Mouse (Mus musculus): ENCODE results near the gene Cpne9.
"Not testable (repeated sequence)": the region's sequence is repeated elsewhere in the genome, so short reads cannot be mapped to it uniquely, and the experiment has no call there.

Gene Cpne9

DNA sequence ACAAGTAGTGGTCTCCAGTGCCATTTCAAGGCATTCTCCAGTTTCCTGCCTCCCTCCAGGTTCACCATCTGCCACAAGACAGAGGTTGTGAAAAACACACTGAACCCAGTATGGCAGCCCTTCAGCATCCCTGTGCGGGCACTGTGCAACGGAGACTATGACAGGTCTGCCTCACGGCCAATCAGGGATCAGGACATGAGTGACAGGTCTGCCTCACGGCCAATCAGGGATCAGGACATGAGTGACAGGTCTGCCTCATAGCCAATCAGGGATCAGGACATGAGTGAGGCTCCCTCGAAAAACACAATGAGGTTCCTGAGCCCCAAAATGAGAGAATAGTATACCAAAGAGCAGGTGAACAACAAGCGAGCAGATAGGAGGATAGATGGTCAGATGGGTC lies 8.2 kb downstream of the Cpne9 start:
- peak; percentile 26 to 36 for DNase-seq

DNA sequence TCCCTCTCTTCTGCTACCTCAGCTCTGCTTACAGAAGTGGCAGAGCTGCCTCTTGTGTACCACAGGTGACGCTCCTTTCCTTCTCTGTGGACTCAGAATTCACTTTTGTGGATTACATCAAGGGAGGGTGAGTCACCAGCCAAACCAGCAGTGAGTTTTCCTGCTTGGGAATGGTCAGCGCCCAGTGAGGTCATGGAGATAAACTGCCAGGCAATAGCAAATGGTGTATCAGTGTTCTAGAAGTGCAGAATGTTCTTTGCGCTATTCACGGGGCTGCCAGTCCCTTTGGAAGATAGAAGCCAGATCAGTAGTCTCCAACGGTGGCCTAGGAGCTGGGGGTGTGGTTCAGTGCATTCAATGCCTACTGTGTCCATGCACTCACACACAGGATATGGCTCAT lies 10.8 kb downstream of the Cpne9 start:
- DNase-seq, result no peak

DNA sequence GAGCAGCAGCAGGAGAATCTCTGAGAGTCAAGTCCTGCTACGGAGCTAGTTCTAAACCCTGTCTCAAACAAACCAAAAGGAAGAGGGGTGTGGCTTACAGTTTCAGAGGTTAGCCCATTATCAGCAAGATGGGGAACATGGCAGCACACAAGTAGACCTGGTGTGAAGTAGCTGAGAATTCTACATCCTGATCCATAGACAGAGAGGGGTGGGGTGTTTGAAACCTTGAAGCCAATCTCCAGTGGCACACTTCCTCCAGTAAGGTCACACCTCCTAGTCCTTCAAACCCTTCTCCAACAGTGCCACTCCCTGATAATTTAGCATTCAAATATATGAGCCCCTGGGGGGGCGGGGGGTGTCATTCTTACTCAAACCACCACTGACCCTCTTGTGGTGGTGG lies 13.9 kb downstream of the Cpne9 start:
- DNase-seq, result no peak

DNA sequence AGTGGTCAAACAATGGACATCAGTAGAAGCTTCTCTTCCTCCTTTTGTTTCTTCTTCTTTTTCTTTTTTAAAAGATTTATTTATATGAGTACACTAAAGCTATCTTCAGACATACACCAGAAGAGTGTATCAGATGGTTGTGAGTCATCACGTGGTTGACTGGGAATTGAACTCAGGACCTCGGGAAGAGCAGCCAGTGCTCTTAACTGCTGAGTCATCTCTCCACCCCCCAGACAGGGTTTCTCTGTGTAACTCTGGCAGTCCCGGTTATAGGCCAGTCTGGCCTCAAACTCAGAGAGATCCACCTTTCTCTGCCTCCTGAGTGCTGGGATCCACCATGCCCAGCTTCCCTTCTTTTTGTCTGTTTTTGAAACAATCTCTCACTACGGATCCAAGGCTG lies 14.5 kb downstream of the Cpne9 start:
- DNase-seq, result no peak

DNA sequence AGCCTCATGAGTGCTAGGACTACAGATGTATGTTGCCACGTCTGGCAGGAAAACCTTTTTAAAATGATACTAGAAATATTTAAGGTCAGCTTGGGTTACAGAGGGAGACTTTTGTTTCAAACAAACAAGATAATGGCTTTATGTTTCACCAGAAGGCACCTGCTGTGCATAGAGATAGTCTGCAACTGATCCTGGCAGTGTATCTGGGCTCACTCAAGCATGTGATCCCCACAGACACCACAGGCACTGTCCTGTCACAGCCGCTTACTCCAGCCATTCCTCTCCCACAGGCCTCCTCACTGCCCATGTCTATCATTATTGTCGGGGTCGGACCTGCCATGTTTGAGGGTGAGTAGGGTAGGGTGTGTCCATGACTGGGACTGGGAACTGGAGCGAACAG lies 19.2 kb downstream of the Cpne9 start:
- DNase-seq, result no peak

DNA sequence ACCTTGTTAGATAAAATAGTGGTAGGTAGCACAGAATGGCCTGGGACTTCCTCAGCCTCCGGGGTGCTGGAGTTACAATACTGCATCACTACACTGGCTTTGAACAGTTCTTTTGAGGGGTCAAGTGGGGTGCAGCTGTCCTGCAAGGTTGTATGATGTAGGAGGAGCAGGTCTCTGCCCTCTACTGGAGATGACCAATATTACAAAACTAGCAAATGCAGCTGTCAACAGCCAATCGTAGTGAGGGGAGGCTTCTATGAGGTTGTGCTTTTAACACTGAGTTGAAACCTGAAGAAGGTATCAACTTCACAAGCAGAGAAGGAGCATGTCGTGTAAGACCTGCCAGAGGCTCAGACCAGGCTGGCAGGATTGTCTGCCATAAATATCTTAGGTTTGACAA lies 20.2 kb downstream of the Cpne9 start:
- DNase-seq, result peak; percentile 30 to 53

DNA sequence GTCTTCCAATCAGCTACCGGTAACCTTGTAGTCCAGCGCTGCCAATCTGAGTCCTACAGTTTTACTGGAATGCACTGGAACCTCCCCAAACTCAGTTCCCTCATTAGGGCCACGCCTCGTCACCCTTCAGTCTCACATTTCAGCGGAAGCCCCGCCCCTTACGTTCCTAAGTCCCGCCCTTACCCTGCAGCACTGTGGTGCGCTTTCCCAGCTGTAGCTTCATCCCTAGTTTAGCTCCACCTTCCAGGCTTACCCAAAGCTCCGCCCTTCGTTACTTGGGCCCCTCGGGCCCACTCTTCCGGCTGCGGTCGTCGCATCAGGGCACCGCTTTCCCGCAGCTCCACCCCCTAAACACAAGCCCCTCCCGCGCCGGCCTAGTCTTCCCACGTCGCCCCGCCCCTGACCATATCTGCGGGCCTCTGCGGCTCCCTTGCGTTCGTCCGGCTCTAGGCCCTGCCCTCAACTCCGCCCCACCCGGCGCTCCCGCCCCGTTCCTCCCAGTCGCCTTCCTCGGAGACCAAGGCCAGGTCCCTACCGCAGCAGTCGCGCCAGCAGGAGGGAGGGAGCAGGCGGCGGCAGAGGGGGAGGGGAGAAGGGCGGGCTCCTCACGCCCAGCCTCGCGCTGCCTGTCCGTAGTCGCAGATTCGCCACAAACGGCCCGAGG lies 24.3 kb downstream of the Cpne9 start:
- DNase-seq, result peak; percentile 98 to 99

DNA sequence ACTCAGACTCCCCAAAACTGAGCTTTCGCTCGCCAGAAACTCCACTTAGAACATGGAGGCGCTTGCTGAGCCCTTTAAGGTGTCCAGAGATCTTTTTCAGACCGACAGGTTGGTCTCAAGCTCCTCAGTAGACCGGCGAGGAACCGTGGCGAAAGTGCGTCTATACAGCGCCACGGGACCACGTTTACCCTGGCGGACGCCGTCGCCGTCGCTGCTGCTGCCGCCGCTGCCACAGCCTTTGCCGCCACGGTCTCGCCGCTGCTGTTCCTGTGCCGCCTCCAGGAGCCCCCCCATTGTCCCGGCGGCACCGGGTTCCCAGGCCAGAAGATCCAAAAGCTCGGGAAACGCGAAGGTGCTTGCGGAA lies 24.9 kb downstream of the Cpne9 start, which contains the start of gene Brpf1:
Gene Brpf1, plus strand, starts transcription at position 152 of the 364 bp plus-strand sequence.
- DNase-seq, result no peak

DNA sequence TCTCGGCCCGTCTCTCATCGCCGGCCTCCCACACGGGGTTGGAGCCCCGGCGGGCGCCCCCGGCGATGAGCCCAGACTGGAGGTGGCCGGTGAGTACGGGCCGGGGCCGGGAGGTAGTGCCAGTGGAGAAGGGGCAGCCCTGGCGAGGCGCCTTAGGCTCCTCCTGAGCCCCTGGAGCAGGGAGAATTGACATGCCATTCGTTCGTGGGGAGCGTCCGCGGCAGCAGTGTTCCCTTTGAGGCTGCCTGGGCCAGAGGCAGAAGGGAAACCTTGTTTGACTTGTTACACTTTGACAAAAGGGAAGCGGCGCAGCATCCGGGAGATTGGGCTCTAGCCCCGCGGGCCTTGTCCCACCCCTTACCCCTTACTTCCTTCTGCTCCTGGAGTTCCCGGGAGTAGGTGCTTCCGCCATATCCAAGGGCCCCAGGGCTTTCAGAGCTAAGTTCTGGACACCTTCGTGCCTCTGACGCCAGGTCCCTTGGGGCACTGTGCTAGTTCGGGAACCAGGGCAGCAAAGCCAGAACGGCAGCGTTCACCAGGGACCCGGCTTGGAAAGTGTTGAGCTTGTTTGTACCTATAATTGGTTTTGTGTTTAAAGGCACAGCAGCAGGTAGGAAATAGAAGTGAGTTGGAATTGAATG lies 25.5 kb downstream of the Cpne9 start:
- peak; percentile 70 for DNase-seq

DNA sequence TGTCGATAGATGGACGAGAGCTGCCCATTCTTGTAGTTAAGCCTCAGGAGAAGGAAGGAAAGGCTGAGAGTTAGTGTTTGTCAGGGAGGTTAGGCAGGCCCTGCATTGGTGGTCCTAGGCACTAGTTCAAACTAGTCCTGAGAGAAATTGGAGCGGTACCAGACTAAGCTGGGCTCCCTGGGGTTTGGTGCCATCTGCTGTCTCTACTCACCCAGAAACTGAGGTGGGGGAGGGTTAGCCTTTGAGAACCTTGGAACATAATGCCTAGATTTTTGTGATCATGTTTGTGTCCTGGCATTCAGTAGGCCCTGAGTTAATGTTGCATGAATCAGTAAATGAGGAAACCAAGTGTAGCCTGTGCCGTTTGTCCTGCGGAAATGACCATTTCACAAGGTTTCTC lies 26.0 kb downstream of the Cpne9 start:
- DNase-seq, result peak; percentile 97 to 98

DNA sequence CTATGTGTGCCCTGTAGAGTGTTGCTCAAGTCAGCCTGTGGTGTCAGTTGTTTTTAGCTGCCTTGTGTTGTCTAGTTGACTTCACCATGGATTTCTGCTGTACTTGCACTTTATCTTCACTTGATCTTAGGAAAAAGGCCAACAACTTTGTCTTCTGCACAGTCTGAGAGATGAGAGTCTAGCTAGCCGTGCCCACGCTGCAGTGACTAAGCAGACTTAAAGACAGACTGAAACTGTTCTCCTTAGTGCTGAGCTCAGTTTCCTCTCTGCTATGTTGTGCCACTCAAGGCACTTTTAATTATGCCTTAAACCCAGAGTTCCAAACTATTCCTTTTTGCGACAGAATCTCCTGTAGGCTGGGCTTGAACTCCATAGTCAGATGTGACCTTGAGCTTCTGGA lies 33.9 kb downstream of the Cpne9 start:
- DNase-seq, result no peak

DNA sequence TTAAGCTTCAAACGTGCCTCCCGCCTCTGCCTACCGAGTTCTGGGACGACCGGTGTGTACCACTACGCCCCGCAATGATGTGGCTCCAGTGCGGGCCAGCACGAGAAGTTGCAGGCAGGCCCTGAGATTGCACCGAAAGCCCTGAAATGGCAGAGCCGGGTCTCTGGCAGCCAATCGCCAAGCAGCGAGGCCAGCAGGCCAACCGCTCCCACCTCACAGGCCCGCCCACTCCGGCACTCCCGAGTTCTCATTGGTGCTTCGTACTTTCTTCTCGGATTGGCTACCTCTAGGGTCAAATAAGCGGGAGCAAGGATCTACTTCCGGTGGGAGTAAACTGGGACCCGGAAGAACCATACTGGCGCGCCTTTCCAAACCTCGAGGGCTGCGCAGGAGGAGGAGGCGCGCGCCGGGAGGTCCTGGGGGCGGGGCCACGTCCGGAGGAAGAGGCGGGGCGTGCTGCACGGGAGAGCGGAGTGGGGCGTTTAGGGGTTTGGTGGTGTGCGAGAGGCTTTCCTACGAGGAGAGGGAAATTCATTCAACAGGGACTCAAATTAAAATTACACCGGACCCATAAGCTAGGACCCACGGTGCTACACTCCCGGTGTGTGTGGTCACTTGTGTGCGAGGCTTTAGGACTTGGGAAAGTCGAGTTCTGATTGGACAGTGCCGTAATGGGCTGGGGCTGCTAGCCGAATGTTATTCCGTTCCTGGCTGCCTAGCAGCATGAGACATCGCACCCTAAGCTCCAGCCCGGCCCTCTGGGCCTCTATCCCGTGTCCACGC lies 44.6 kb downstream of the Cpne9 start, which contains the start of gene Ogg1:
Gene Ogg1, plus strand, starts transcription at position 440 of the 783 bp plus-strand sequence.
- peak; percentile 96 to 98 for DNase-seq

DNA sequence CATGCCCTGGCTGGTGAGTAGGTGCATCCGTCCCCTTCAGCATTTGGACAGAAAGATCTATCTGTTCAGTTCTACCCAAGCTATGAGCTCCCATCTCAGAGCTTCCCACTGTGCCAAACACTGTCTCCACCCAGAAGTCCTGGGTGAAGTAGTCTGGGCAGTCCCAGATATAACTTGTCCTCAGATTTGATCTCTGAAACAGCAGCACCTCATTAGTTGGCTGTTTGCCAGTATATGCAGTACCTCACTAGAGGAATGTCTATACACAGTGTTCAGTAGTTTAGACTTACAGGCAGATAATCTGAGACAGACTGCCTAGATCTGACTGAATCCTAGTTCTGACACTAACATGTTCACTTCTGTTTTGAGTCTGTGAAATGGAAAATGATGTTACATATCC lies 47.3 kb downstream of the Cpne9 start:
- no peak for DNase-seq

DNA sequence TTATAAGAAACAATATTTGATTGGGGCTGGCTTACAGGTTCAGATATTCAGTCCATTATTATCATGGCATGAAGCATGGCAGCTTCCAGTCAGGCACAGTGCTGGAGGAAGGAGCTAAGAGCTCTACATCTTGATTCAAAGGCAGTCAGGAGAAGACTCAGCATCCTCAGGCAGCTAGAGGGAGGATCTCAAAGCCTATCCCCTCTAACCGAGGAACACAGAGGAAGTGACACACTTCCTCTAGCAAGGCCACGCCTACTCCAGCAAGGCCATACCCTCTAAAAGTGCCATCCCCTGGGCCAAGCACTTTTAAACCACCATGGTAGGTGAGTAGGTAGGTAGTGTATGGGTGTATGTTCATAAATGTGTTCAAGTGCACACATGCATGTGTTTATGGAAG lies 48.4 kb downstream of the Cpne9 start:
- DNase-seq, result no peak

DNA sequence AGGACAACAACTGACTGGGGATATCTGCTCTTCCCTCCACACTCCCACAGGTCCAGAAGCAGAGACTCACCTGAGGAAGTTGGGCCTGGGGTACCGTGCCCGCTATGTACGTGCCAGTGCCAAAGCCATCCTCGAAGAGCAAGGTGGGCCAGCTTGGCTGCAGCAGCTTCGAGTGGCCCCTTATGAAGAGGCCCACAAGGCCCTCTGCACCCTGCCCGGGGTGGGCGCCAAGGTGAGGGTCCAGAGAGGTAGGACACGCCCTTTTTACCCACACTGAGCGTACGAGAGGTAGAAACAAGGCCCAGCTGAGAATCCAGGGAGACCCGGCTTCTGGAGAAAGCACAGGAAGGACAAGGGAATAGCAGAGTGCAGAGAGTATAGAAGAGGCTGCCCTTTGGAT lies 49.6 kb downstream of the Cpne9 start:
- DNase-seq, result no peak

DNA sequence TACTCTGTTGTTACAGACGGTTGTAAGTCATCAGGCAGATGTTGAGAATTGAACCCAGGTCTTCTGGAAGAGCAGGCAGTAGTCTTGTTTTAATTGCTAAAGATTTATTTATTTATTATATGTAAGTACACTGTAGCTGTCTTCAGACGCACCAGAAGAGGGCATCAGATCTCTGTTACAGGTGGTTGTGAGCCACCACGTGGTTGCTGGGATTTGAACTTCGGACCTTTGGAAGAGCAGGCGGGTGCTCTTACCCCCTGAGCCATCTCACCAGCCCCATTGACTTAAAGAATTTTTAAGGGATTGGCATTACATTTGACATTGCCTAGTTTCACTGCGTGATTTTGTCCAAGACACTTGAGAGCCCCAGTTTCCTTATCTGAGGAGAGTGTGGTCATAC lies 50.6 kb downstream of the Cpne9 start:
- not testable (repeated sequence) for DNase-seq

DNA sequence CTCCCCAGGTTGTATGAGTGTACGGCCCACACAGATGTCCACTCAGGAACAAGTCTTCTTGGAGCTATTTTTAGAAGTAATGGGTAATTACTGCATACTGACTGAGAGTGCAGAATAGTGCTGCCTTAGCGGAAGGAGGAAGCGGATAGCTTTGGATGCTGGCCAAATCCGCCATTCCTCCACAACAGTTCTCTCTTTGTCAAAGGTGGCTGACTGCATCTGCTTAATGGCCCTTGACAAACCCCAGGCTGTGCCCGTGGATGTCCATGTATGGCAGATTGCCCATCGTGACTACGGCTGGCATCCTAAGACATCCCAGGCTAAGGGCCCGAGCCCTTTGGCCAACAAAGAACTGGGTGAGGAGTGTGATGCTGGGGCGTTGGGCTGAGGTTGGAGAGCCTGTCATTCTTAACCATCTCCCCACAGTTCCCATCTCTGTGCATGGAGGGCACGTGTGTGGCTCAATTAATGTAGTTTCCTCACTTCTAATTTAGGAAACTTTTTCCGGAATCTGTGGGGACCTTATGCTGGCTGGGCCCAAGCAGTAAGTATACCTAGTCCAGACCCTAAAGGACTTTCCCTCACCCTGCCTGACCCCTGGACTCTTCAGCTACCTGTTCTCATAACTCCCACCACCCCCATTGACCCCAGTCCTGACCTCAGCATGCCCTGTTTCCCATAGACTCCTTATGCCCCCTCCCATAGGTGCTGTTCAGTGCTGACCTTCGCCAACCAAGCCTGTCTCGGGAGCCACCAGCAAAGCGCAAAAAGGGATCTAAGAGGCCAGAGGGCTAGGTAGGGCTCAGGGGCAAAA lies 51.2 kb downstream of the Cpne9 start:
- DNase-seq, result peak; percentile 62 to 71

DNA sequence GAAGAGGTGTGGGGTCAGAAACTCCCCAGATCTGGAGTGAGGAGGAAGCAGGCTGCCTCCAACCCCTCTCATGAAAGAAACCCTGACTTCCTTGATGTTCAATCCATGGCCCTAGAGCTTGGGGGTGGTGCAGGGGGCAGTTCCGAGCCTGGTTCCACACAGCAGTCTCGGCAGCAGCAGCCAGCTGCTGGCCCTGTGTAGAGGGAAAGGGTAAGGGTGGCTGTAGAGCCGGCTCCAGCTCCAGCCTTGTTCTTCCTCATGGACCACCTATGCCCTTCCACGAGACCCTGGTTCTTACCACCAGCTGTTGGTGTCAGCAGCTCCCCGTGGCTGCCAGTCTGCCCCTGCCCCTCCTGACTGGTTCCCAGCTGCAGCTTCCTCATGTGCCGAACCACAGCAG lies 52.1 kb downstream of the Cpne9 start:
- DNase-seq, result no peak

DNA sequence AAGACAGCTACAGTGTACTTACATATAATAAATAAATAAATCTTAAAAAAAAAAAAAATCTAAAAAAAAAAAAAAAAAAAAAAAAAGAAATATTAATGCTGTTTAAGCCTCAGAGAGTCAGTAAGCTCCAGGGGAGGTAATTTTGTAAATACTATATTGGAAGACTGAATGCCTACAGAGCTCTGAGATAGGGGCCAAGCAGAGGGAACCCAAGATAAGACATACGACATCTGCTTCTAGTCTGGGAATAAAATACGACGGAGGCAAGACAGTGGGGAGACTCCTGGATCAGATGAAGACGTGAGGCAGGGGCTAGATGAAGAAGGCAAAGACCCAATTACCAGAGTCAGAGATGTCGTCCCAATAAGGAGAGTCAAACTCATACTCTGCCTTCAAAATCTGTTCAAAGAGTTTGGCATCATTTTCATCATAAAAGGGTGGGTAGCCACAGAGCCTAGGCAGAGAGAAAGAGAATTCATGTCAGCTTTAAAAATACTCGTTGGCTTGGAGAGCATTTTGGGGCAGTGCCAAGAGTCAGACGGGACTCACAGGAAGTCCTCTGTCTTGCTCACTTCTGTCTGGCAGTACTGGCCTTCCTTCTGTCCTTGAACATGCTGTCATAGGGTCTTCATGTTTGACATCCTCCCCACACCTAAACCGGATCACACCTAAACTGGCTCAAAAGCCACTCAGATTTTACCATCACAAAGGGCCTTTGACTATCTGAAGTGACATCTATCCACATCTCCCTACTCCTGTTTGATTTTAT lies 54.9 kb downstream of the Cpne9 start:
- DNase-seq, result peak; percentile 32 to 36

DNA sequence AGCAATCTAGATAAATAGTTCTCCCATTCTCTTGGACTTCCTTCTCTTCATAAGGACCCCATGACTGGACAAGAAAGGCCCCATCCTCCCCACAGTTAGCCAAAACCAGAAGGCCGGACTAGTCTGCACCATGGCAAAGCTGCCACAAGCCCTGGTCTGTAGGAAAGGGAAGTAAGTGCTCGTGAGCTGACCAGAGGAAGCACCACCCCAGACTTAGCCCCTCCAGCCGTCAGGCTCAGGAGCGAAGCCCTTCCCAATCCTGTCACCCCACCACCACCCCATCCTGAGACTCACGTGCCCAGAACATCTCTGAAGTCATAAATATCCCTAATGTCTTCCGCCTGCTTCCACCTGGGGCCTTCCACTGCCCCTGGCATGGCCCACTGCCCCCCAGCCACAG lies 59.5 kb downstream of the Cpne9 start:
- DNase-seq, result no peak

DNA sequence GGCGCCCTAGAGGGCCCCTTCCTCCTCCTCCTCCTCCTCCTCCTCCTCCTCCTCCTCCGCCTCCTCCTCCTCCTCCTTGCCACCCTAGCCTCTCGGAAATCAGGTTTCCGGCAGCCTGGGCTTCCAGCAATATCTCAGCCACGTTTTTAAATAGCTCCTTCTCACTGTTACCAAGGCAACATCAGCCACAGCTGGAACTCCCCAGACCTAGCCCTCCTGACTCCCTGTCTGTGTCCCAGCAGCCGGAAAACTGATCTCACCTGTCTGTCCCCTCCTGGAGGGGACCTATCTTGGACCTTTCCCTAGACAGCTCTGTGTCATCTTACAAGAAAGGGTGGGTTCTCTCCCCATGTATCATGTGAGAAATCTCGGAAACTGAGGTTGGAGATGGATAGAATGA lies 60.2 kb downstream of the Cpne9 start:
- DNase-seq, result no peak

Measured in cerebellum, postnatal 10 days (tissue).